Mouse (Mus musculus) limb, embryonic 12.5 days (tissue): Measurements from ENCODE around the gene Snrpf. TPM values are rescaled to one million over a fixed set of nuclear protein-coding genes. Genes with fewer than 3 reads are reported as not detected.
A peak's percentile ranks its signal among the peaks of the same experiment; 100 is the strongest.

Source experiments
- ATAC-seq: fragments of 200-750 bp; cut with Nextera tagmentation; 2 replicates; pipeline ENCODE4 v1.8.0; 2017; ENCODE audit warnings: low read depth, moderate TSS enrichment; ENCODE audit not compliant: insufficient number of reproducible peaks, insufficient read depth, low FRiP score, low TSS enrichment
- H3K27ac ChIP-seq: fragments of 300-500 bp; sonication (generic); 2 replicates; pipeline ENCODE4 v1.5.1; 2016; ENCODE audit warnings: mild to moderate bottlenecking, moderate library complexity
- H3K27me3 ChIP-seq: fragments of 300-500 bp; sonication (generic); 2 replicates; pipeline ENCODE4 v1.6.1; 2016; ENCODE audit warnings: mild to moderate bottlenecking, moderate library complexity
- H3K36me3 ChIP-seq: fragments of 300-500 bp; sonication (generic); 2 replicates; pipeline ENCODE4 v1.6.1; 2016; ENCODE audit warnings: mild to moderate bottlenecking, moderate library complexity
- H3K4me1 ChIP-seq: fragments of 300-500 bp; sonication (generic); replicated peaks from 2 replicates; pipeline ENCODE4 v1.6.1; 2016
- H3K4me2 ChIP-seq: fragments of 300-500 bp; sonication (generic); 2 replicates; pipeline ENCODE4 v1.6.1; 2016; ENCODE audit warnings: mild to moderate bottlenecking, moderate library complexity
- H3K4me3 ChIP-seq: fragments of 300-500 bp; sonication (generic); replicated peaks from 2 replicates; pipeline ENCODE4 v1.5.1; 2016; ENCODE audit warnings: mild to moderate bottlenecking
- H3K9ac ChIP-seq: fragments of 300-500 bp; sonication (generic); replicated peaks from 2 replicates; pipeline ENCODE4 v1.6.1; 2016; ENCODE audit warnings: mild to moderate bottlenecking, moderate library complexity
- H3K9me3 ChIP-seq: fragments of 300-500 bp; sonication (generic); 2 replicates; pipeline ENCODE4 v1.6.1; 2016; ENCODE audit warnings: mild to moderate bottlenecking, moderate library complexity
- WGBS: fragments of 180-500 bp; shearing (Covaris S2); methylation state at CpG from one replicate; pipeline ENCODE4 v1.1.7; 2016; 5-methylcytosine and 5-hydroxymethylcytosine counted together
- polyA plus RNA-seq: library from polyadenylated mRNA; unstranded; fragments of >200 nt; fragmentation: Nextera tagmentation; extraction: Ambion mirVana; gene quantifications from 2 replicates; pipeline ENCODE4 v1.2.1, GENCODE M21; 2016

The Snrpf gene
- polyA plus RNA-seq, 1 experiment from 2014 or later: 168 TPM

DNA sequence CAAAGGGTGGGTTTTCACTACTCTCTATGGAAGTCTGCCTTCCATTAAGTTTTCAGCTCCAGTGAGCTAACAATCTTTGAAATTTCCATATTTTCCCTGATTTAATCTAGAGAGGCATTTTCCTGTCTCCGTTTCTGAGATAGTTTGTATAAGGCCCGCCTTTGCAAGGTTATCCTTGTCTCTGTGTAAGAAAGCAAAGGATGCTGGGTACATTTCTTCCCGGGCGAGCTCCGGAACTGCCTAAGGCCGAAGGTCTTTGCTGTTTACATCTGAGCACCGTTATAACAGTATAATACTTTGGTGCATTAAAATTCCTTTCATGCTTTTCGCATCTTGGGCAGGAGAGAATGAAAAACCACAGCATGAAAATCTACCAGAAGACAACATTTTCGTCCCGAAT lies 39.7 kb downstream of the Snrpf start:
- no peaks in the 10 kb centered on the region for H3K9me3 ChIP-seq
- no peak overlapping the region for H3K27ac ChIP-seq
- no peak overlapping the region for H3K9ac ChIP-seq
- H3K4me2 ChIP-seq: no peak overlapping the region
- no peaks in the 10 kb centered on the region for H3K36me3 ChIP-seq
- no peaks in the 10 kb centered on the region for H3K4me1 ChIP-seq
- ATAC-seq: no peak
- no peaks in the 10 kb centered on the region for H3K27me3 ChIP-seq
- no peak overlapping the region for H3K4me3 ChIP-seq
- WGBS: 82% methylated on average over 10 of the region's 10 CpGs

DNA sequence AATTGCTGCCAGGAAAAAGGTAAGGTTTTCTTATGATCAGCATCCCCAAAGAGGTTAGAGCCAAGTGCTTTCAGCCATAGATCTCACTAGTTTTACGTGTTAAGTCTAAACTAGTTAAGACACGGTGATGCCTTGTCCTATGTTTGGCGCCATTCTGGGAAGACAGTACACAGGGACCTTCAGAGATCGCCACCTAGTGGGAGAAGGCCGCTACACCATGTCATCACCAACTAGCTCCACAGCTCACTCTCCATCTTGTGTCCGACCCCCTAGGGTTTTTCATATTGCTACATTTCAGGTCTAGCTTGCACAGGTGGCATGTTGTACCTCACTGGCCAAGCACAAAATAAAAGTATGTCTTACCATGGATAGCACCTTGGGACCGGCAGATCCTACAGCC lies 40.5 kb downstream of the Snrpf start:
- H3K4me1 ChIP-seq: no peaks in the 10 kb centered on the region

DNA sequence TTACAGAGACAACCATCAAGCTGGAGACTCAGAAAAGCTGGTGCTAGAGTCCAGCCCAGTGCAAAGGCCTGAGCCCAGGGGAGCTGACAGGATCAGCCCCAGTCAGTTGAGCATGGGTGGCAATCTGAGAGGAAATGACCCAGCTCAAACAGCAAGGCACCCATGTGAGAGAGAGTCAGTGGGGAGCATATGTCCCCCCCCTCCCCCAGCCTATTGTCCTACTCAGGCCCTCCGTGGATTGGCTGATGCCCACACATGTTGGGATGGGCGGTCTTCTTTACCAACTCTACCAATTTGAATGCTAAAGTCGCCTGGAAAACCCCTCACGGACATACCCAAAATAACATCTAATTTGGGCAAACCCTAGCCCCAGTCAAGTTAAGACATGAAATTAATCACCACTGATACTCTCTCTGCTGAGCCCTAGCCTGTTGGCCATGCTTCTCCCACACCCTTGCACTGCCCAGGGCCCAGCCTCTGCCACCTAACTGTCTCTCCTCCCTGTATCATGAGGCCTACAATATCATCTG lies 41.7 kb downstream of the Snrpf start:
- Histone ChIP-seq H3K9me3 (no peaks in the 10 kb centered on the region), H3K4me2 (no peak overlapping the region), H3K9ac (no peak overlapping the region), H3K27ac (no peak overlapping the region), H3K4me3 (no peak overlapping the region), H3K4me1 (no peaks in the 10 kb centered on the region), H3K27me3 (no peaks in the 10 kb centered on the region), H3K36me3 (no peaks in the 10 kb centered on the region)
- 86% methylated on average over 4 of the region's 4 CpGs for WGBS
- ATAC-seq: no peak

More for the DNA sequence above, 40.5 kb downstream of the Snrpf start:
- Histone ChIP-seq H3K4me2 (no peak overlapping the region), H3K9me3 (no peaks in the 10 kb centered on the region), H3K27ac (no peak overlapping the region), H3K36me3 (no peaks in the 10 kb centered on the region), H3K9ac (no peak overlapping the region), H3K27me3 (no peaks in the 10 kb centered on the region), H3K4me3 (no peak overlapping the region)
- 14% methylated on average over 7 of the region's 7 CpGs for WGBS
- no peak for ATAC-seq

DNA sequence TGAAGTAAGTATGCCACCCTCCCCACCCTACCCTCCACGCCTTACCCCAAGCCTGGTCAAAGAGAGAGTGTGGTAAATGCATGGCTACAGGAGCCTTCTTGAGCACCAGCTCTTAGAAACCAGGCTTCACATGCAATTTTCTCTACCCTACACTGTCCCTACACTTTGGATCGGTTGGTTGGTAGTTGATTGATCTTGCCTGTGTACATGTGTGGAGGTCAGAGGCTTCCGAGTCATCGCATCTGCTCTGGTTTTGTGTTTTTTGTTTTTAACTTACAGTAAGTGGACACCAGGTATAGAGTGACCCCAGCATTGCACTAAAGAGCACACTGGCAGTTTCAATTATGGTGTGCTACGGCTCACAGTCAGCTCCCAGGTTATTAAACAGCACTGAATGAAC lies 45.3 kb downstream of the Snrpf start:
- no peaks in the 10 kb centered on the region for H3K27me3 ChIP-seq
- no peak overlapping the region for H3K9ac ChIP-seq
- no peaks in the 10 kb centered on the region for H3K36me3 ChIP-seq
- H3K4me1 ChIP-seq: peaks cover 12% of the 10 kb centered on the region
- H3K4me2 ChIP-seq: no peak overlapping the region
- H3K9me3 ChIP-seq: no peaks in the 10 kb centered on the region
- H3K4me3 ChIP-seq: no peak overlapping the region
- WGBS: 67% methylated on average over 5 of the region's 5 CpGs
- H3K27ac ChIP-seq: no peak overlapping the region
- ATAC-seq: no peak

DNA sequence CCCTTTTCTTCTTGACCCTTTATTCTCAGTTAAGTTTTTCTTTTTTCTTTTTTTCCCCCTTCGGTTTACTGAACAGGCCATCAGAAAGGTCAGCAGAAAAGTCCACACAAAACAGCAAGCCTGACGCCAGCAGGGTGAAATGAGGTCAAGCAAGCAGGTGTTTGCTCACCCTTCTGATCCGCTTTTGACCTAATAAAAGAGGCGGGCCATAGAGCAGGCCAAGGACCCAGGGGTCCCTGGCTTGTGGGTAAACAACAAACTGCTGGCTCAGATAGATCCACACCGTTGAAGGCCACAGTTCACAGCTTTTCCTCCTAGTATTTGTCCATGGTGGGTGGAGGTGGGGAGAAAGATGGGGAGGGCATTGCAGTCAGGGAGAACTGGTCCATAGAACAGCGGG lies 46.3 kb downstream of the Snrpf start:
- Histone ChIP-seq H3K4me1 (peaks cover 12% of the 10 kb centered on the region), H3K27ac (no peak overlapping the region), H3K4me3 (no peak overlapping the region), H3K4me2 (no peak overlapping the region), H3K9me3 (no peaks in the 10 kb centered on the region), H3K36me3 (no peaks in the 10 kb centered on the region), H3K27me3 (no peaks in the 10 kb centered on the region), H3K9ac (no peak overlapping the region)
- 76% methylated on average over 6 of the region's 6 CpGs for WGBS
- ATAC-seq: no peak

DNA sequence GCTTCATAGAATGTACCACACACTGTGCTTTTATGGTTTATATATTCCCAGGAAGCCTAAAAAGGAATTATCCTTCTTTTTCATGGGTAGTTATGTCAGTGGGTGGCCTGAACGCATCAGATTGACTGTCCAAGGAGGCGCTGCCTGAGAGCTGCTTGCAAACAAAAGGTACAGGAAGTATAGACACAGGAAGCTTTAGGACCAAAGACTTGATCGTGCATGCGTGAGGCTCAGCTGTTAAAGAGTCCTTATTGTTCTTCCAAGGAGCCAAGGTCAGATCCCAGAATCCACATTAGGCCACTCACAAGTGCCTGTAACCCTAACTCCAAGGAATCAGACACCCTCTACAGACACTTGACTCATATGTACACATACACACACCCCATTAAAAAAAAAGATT lies 47.1 kb downstream of the Snrpf start:
- 84% methylated on average over 4 of the region's 4 CpGs for WGBS
- Histone ChIP-seq H3K27me3 (peaks cover 5% of the 10 kb centered on the region; the same call in 1 of the 2 replicates), H3K9ac (no peak overlapping the region), H3K36me3 (no peaks in the 10 kb centered on the region), H3K27ac (no peak overlapping the region), H3K4me3 (no peak overlapping the region), H3K9me3 (no peaks in the 10 kb centered on the region), H3K4me1 (peaks cover 12% of the 10 kb centered on the region), H3K4me2 (no peak overlapping the region)
- ATAC-seq: no peak

DNA sequence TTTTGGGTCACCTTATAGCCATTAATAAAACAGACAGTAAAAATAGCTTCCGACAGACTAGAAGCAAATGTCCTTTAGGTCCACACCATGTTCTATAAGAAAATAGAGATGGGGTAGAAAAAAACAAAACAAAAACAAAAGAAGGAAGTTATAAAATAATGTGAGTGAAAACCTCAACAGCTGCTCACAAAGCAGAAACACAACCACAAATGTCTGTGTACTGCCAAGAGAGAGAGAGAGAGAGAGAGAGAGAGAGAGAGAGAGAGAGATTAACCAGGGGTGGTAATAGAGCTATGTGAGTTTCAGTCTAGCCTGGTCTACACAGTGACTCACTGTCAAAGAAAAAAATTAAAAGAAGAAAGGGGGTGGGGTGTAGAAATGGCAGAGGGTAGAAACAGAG lies 47.9 kb downstream of the Snrpf start:
- 87% methylated on average over 1 of the region's 1 CpGs for WGBS
- Histone ChIP-seq H3K9ac (no peak overlapping the region), H3K27ac (no peak overlapping the region), H3K4me3 (no peak overlapping the region), H3K4me2 (no peak overlapping the region), H3K27me3 (peaks cover 5% of the 10 kb centered on the region; the same call in 1 of the 2 replicates), H3K9me3 (no peaks in the 10 kb centered on the region), H3K36me3 (no peaks in the 10 kb centered on the region), H3K4me1 (peaks cover 12% of the 10 kb centered on the region)
- no peak for ATAC-seq

DNA sequence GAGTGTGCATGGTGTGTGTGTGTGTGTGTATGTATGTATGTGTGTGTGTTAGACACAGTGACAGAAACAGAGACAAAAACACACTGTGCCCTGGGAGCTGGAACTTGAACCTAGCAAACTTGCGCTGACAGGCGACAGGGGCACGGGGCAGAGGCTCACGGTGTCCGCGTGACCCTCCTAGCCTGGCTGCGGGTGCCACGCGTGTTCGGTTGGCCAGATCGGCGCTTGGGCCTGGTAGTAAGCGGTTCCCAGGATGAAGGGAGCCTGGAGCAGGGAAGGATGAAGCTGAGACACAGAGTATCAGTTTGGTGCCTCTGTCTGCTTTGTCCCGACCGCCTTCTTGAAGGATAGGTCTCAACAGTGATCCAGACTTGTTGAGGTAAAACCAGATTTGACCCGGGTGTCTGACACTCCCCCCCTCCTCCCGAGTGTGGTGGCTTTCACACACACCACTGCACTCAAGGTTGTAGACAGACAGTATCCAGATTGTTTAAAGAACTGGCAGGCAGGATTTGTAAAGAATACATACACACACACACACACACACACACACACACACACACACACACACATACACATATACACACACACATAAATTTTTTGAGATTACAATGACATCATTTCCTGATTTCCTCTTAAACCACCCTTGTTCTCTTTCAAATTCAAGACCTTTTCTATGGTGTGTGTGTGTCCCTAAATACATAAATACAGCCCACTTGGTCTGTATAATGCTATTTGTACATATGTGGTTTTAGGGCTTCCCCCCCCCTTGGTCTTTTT lies 48.9 kb downstream of the Snrpf start, which contains the start of gene Ccdc38:
Gene Ccdc38, plus strand, starts transcription at position 202 of the 780 bp plus-strand sequence.
- 68% methylated on average over 17 of the region's 17 CpGs for WGBS
- H3K36me3 ChIP-seq: no peaks in the 10 kb centered on the region
- H3K9ac ChIP-seq: peak within 1 kb of the TSS; percentile 50
- H3K27ac ChIP-seq: no peak within 1 kb of the TSS
- peak within 1 kb of the TSS; percentile 86 for H3K4me2 ChIP-seq
- peaks cover 12% of the 10 kb centered on the region for H3K4me1 ChIP-seq
- H3K9me3 ChIP-seq: no peaks in the 10 kb centered on the region
- ATAC-seq: no peak
- H3K27me3 ChIP-seq: peaks cover 7% of the 10 kb centered on the region; the same call in 1 of the 2 replicates
- peak within 1 kb of the TSS; percentile 43 for H3K4me3 ChIP-seq

DNA sequence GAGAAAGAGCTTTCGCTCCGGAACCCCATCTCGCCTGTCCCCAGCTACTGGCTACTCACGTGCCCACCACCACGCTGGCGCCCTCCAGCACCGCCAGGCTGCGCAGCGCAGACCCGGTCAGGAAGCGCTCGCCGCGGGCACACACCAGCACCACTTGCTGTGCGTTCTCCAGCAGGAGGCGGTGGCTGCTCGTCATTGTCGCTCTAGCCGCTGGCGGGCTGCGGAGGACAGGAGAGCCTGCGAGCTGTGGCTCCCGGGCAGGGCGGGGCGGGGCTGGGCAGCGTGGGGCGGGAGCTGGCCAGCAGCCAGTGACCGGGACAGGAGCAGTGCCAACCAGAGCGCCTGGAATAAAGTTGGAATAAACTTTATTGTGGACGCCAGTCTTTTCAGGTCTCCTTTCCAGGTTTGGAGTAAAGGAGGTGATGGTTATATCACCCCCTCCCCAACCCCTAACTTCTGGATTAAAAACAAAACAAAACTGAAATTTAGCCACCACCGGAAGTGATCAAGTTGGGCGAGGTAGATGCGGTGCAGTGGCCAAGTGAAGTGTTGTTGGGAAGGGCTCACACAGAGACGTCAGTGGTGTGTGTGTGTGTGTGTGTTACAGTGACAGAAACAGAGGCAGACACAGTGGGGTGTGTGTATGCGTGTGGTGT lies 49.6 kb downstream of the Snrpf start, which contains the start of gene Amdhd1:
Gene Amdhd1, minus strand, starts transcription at position 259 of the 656 bp plus-strand sequence.
- WGBS: 5% methylated on average over 35 of the region's 35 CpGs
- H3K27me3 ChIP-seq: peaks cover 14% of the 10 kb centered on the region
- H3K27ac ChIP-seq: no peak within 1 kb of the TSS
- peak; percentile 75 for ATAC-seq
- H3K9me3 ChIP-seq: no peaks in the 10 kb centered on the region
- H3K4me1 ChIP-seq: peaks cover 12% of the 10 kb centered on the region
- H3K4me2 ChIP-seq: peak within 1 kb of the TSS; percentile 86
- peak within 1 kb of the TSS; percentile 50 for H3K9ac ChIP-seq
- H3K36me3 ChIP-seq: no peaks in the 10 kb centered on the region
- H3K4me3 ChIP-seq: peak within 1 kb of the TSS; percentile 43

DNA sequence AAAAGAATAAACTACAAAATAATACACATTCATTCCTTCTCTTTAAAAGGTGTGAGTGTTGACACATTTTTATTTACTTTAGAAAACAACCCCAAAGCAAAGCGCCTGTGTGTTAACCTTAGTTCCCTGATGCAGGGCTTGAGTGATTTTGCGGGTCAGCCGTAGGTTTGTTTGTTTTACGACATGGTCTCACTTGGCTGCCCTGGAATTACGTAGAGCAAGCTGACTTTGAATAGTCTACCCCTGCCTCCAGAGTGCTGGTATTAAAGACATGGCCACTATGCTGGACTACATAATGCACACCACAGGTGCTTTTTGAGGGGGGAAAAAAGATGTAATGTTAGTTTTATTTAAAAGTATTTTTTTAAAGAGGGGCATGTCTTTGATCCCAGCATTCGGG lies 50.7 kb downstream of the Snrpf start:
- Histone ChIP-seq H3K4me3 (no peak overlapping the region), H3K4me2 (no peak overlapping the region), H3K4me1 (peaks cover 16% of the 10 kb centered on the region), H3K27me3 (peaks cover 24% of the 10 kb centered on the region), H3K36me3 (no peaks in the 10 kb centered on the region), H3K27ac (no peak overlapping the region), H3K9me3 (no peaks in the 10 kb centered on the region), H3K9ac (no peak overlapping the region)
- ATAC-seq: no peak
- 36% methylated on average over 6 of the region's 6 CpGs for WGBS

DNA sequence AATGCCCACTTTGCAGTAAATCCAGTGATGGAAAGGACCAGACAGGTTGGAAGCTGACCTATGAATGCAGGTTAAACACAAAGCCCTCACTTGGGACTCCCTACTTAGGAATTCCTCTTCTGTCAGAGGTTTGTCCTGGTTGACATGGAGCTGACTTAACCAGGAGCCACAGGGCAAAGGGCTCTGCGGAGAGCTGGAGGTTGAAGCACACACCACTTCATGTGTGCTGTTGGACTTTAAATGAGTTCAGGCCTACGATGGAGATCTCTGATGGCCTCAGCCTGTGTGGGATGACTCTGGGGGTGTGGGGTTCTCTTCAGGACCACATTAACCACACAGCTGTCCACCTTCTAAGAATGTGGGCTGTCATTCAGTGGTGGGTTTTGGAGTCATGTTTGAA lies 51.2 kb downstream of the Snrpf start:
- H3K27ac ChIP-seq: no peak overlapping the region
- H3K4me2 ChIP-seq: no peak overlapping the region
- H3K36me3 ChIP-seq: no peaks in the 10 kb centered on the region
- peaks cover 24% of the 10 kb centered on the region for H3K27me3 ChIP-seq
- no peak for ATAC-seq
- peaks cover 16% of the 10 kb centered on the region for H3K4me1 ChIP-seq
- no peaks in the 10 kb centered on the region for H3K9me3 ChIP-seq
- 90% methylated on average over 2 of the region's 2 CpGs for WGBS
- H3K4me3 ChIP-seq: no peak overlapping the region
- H3K9ac ChIP-seq: no peak overlapping the region
